10 mouse cellular contexts compared by ENCODE assay signal in genomic region chr4:151127636-151128548, GRCm38 (mm10). TPM values are rescaled to one million over a fixed set of nuclear protein-coding genes. Genes with fewer than 3 reads are reported as not detected.
A peak's percentile ranks its signal among the peaks of the same experiment; 100 is the strongest.
DNase-seq lines count a peak whose midpoint lies in the region; ATAC-seq and TF ChIP-seq lines count a peak whose summit lies in the region.
"Had no signal": no experiment of that assay in that cellular context is flagged by ENCODE, and none has a peak within 500 bp of the region (broad histone marks: within the 10 kb centered on the region; RNA-seq: fewer than 3 reads in every experiment).

No protein-coding gene starts in this region.

- DNase-seq in cerebellum, postnatal 10 days: peak; percentile 43 to 56
- DNase-seq in cerebellum, postnatal 4 days (ENCODE audit: low spot score in 2 of 2): no peak
- peak; percentile 59 for DNase-seq in forebrain, postnatal 0 days
- DNase-seq in midbrain, embryonic 11.5 days (ENCODE audit: low spot score, missing footprints): peak; percentile 97
- DNase-seq in spleen, postnatal 36 days (ENCODE audit: low spot score in 2 of 2): no peak
- no peak for DNase-seq in right cerebral cortex, adult 18-20 months
- no peak for DNase-seq in adrenal gland, adult 2 months
- DNase-seq: thymus, postnatal 4 days had no signal

- TF ChIP-seq CTCF in ES-Bruce4 (IDR thresholded peaks at IDR 0.05; ENCODE audit: low read depth, low read length): no peak
- no peak for TF ChIP-seq CTCF in forebrain, postnatal 0 days (IDR thresholded peaks at IDR 0.05; ENCODE audit: low read depth)

- 6% methylated on average over 9 of the region's 10 CpGs for WGBS in forebrain, postnatal 0 days
- WGBS in midbrain, embryonic 11.5 days: 4% methylated on average over 10 of the region's 10 CpGs

- H3K4me3 ChIP-seq in ES-Bruce4 (ENCODE audit: low read depth, low read length): peak overlapping the region; percentile 74
- H3K4me3 ChIP-seq in forebrain, postnatal 0 days (ENCODE audit: low read depth, low read length): peak overlapping the region; percentile 45
- H3K4me3 ChIP-seq in midbrain, embryonic 11.5 days (ENCODE audit: low read depth, low read length): peak overlapping the region; percentile 61

- H3K36me3 ChIP-seq in ES-Bruce4 (ENCODE audit: control insufficient read depth, insufficient read depth, low read length, poor library complexity, severe bottlenecking): no peaks in the 10 kb centered on the region
- 0 out of 2 replicates have a peak, but pooled peaks cover 5% of the 10 kb centered on the region for H3K36me3 ChIP-seq in forebrain, postnatal 0 days (ENCODE audit: insufficient read depth)
- no peaks in the 10 kb centered on the region for H3K36me3 ChIP-seq in midbrain, embryonic 11.5 days (ENCODE audit: control insufficient read depth, insufficient read depth, low read length)

- ATAC-seq in forebrain, postnatal 0 days: no peak; the same call in 1 of the 2 replicates
- ATAC-seq in midbrain, embryonic 11.5 days (ENCODE audit: low FRiP score): peak; percentile 78

- no peaks in the 10 kb centered on the region for H3K9me3 ChIP-seq in ES-Bruce4 (replicated peaks; ENCODE audit: control insufficient read depth, insufficient read depth, low read length, poor library complexity, severe bottlenecking)
- H3K9me3 ChIP-seq in forebrain, postnatal 0 days (ENCODE audit: low read length): no peaks in the 10 kb centered on the region
- H3K9me3 ChIP-seq in midbrain, embryonic 11.5 days (ENCODE audit: control insufficient read depth, low read length): no peaks in the 10 kb centered on the region

- H3K4me1 ChIP-seq in ES-Bruce4 (ENCODE audit: control insufficient read depth, insufficient read depth, low read length): no peaks in the 10 kb centered on the region
- H3K4me1 ChIP-seq in forebrain, postnatal 0 days (ENCODE audit: insufficient read depth): peaks cover 27% of the 10 kb centered on the region
- peaks cover 26% of the 10 kb centered on the region for H3K4me1 ChIP-seq in midbrain, embryonic 11.5 days (ENCODE audit: control insufficient read depth, insufficient read depth, low read length)

- no peak for TF ChIP-seq EP300 in ES-Bruce4 (IDR thresholded peaks at IDR 0.05; ENCODE audit: insufficient read depth, low read depth, low read length)

- H3K27me3 ChIP-seq in ES-Bruce4 (ENCODE audit: control insufficient read depth, insufficient read depth, low read length, poor library complexity, severe bottlenecking): no peaks in the 10 kb centered on the region
- H3K27me3 ChIP-seq in forebrain, postnatal 0 days (ENCODE audit: insufficient read depth, low read length): no peaks in the 10 kb centered on the region
- H3K27me3 ChIP-seq in midbrain, embryonic 11.5 days (ENCODE audit: control insufficient read depth, insufficient read depth, low read length): no peaks in the 10 kb centered on the region; the same call in 1 of the 2 replicates

- no peak overlapping the region for H3K27ac ChIP-seq in ES-Bruce4 (ENCODE audit: insufficient read depth, low read length)
- H3K27ac ChIP-seq in forebrain, postnatal 0 days (ENCODE audit: low read depth, low read length): peak overlapping the region; percentile 100
- H3K27ac ChIP-seq in midbrain, embryonic 11.5 days (ENCODE audit: low read depth, low read length): peak overlapping the region; percentile 95

- no peak for TF ChIP-seq POLR2A in ES-Bruce4 (IDR thresholded peaks at IDR 0.05; ENCODE audit: insufficient read depth, low read length)

- 0 out of 2 replicates have a peak overlapping the region, but pooled peaks have one; percentile 20 for H3K9ac ChIP-seq in ES-Bruce4 (ENCODE audit: low read depth, poor library complexity, severe bottlenecking)
- H3K9ac ChIP-seq in forebrain, postnatal 0 days: peak overlapping the region; percentile 82
- H3K9ac ChIP-seq in midbrain, embryonic 11.5 days (ENCODE audit: low read length): peak overlapping the region; percentile 99

- H3K4me2 ChIP-seq in forebrain, postnatal 0 days (ENCODE audit: low read depth): peak overlapping the region; percentile 81
- H3K4me2 ChIP-seq in midbrain, embryonic 11.5 days: peak overlapping the region; percentile 78

RNA-seq across cellular contexts. Expression of gene Gm13090, which starts 38.5 kb away (rescaled TPM):
- not detected in 2 replicates for polyA plus RNA-seq in ES-Bruce4 (2011; ENCODE audit: insufficient read depth, insufficient read length, low read depth, missing spikeins)
- total RNA-seq in forebrain, postnatal 0 days (2014; rRNA removed): not detected in 2 replicates
- polyA plus RNA-seq in forebrain, postnatal 0 days (2015; fragmentation: Nextera tagmentation; extraction: Ambion mirVana): not detected in 2 replicates
- polyA plus RNA-seq in midbrain, embryonic 11.5 days (2014; fragmentation: Nextera tagmentation; extraction: Ambion mirVana): not detected in 2 replicates
- total RNA-seq in adrenal gland, adult 2 months (2021): not detected
- polyA plus RNA-seq in adrenal gland, adult 2 months (2012; rRNA removed): not detected in 2 replicates
- polyA plus RNA-seq: C2C12 had no signal

Comparison
In these comparisons a context has a peak if more than half of its experiments do, and no peak if none do; other contexts are left out.
1. DNase-seq: peak in cerebellum, postnatal 10 days (2 of 2), forebrain, postnatal 0 days (single experiment) and midbrain, embryonic 11.5 days (single experiment); none in cerebellum, postnatal 4 days (0 of 2), spleen, postnatal 36 days (0 of 2), right cerebral cortex, adult 18-20 months (single experiment) and adrenal gland, adult 2 months (single experiment).
2. H3K9ac ChIP-seq: peak in every context shown above with its lines; median percentile 99 in midbrain, embryonic 11.5 days; 82 in forebrain, postnatal 0 days; 20 in ES-Bruce4.
3. Peak in every context shown above with its lines, with median percentiles within 50 percentile points of each other: H3K4me3 ChIP-seq.